Mouse (Mus musculus) megakaryocyte-erythroid progenitor cell, adult 5-6 weeks (primary cell): ENCODE data around the gene T2. TPM values are rescaled to one million over a fixed set of nuclear protein-coding genes. Genes with fewer than 3 reads are reported as not detected.
A peak's percentile ranks its signal among the peaks of the same experiment; 100 is the strongest.

ENCODE experiments used
- ATAC-seq: replicated peaks from 2 replicates; pipeline ENCODE4 v1.8.0; 2016; ENCODE audit warnings: mild to moderate bottlenecking, inconsistent platforms; ENCODE audit not compliant: severe bottlenecking, poor library complexity, low FRiP score, low TSS enrichment
- total RNA-seq, 2 experiments: library from RNA; stranded (forward) in 1 of 2; stranded (reverse) in 1 of 2; fragments of 200-1000, 215-1000 nt in 1 of 2; fragments of >200 nt in 1 of 2; fragmentation: Nextera tagmentation in 1 of 2; gene quantifications; 2 replicates each; pipeline ENCODE4 v1.2.3; 2014 to 2017

Gene T2
- total RNA-seq, 2 experiments from 2014 or later, result not detected

DNA sequence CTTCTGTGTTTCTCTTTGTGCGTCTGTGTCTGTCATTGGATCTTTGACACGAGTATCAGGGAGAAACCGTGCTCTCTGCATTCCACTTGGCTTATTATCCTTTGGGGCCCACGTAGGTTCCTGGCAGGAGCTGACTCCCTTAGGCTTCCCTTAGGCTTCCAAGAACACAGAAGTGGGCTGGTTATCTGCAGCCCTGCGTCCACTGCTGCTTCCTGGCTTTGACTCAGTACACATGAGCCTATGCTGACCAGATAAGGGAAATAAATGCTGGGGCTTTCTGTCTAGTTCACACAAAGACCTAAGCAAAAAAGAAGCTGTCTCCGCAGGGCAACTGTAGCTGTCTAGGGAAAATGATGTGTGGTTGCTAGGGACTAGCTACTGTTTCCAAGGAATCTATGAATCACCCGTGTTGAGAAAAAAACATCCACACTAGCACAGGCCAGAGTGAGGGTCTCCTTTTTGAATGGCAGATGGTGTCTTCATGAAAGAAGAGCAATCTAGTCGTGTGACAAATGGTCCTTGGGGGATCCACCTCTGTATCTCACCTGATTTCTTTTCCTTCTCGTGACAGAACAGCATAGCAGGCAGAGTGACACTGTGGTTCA, 101.2 kb downstream of the T2 start:
- ATAC-seq, result no peak

DNA sequence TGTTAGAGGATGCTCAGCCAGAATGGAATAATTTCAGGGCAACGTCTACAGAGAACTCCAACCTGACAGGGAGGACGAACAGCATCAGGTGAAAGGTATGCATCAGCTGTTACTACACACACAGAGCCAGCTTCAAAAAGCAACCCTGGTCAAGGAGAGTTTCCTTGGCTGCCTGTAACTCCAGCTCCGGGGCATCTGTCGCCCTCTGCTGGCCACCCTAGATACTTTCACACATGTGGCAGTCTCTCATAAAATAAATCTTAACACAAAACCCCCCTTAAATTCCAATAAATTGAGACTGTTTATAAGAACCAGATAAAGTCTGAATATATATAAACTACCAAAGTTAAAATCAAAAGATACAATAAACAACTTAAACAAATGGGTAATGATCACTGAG, 105.8 kb downstream of the T2 start:
- ATAC-seq, result 0 out of 2 replicates have a peak, but pooled peaks have one; percentile 51

DNA sequence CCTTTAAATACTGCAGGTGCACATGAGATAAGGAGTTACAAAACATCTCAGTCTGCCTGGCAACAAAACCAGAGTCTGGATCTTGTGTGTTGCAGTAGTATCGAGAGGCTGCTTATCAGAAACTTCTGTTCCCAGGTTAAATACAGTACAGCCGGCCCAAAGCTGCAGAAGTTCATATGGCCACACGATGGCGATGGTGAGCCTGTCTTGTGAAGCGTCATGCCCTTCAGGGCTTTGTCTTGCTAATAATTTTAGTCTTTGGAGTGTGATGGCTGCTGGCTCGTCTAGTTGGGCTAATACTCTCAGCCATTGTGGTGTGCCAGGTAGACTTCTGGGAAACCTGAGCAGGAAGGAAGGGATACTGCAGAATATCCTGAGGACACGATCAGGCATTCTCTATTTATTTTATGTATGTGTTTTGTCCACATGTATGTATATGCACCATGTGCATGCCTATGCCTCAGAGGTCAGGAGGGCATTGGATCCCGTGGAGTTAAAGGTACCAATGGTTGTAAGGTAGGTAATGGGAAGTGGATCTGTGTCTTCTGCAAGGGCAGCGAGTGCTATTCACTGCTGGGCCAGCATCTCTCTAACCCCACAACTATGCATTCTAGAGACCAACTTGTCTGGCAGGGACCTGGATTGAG, 107.8 kb downstream of the T2 start:
- ATAC-seq, result peak; percentile 89

- ATAC-seq, result no peak
Measured at GRCm38 (mm10) chr17:8467771-8468170, 112.0 kb downstream of the T2 start.

GRCm38 (mm10) chr17:8468716-8469344, 113.0 kb downstream of the T2 start:
- peak; percentile 96 for ATAC-seq

Other genes starting within 250 kb of the T2 start
- not detected in 2 replicates for gene Gm49673, start 208.2 kb upstream of the T2 start, total RNA-seq (2014; fragmentation: Nextera tagmentation)
- not detected in 2 replicates for gene Gm49673, start 208.2 kb upstream of the T2 start, total RNA-seq (2017)
- 16.8 and 21.3 TPM in 2 replicates for gene Rnaset2a, start 207.9 kb upstream of the T2 start, total RNA-seq (2014; fragmentation: Nextera tagmentation)
- gene Rnaset2a, start 207.9 kb upstream of the T2 start, total RNA-seq (2017), result 21.0 and 29.7 TPM in 2 replicates
- 26.9 and 46.6 TPM in 2 replicates for gene Fgfr1op, start 190.5 kb upstream of the T2 start, total RNA-seq (2014; fragmentation: Nextera tagmentation)
- gene Fgfr1op, start 190.5 kb upstream of the T2 start, total RNA-seq (2017), result 48.1 and 67.9 TPM in 2 replicates
- not detected in 2 replicates for gene Ccr6, start 119.9 kb upstream of the T2 start, total RNA-seq (2014; fragmentation: Nextera tagmentation)
- gene Ccr6, start 119.9 kb upstream of the T2 start, total RNA-seq (2017), result not detected in 2 replicates
- gene Mpc1, start 73.1 kb upstream of the T2 start, total RNA-seq (2014; fragmentation: Nextera tagmentation), result 123 and 153 TPM in 2 replicates
- 119 and 137 TPM in 2 replicates for gene Mpc1, start 73.1 kb upstream of the T2 start, total RNA-seq (2017)
- 63.1 and 137 TPM in 2 replicates for gene Sft2d1, start 44.9 kb upstream of the T2 start, total RNA-seq (2014; fragmentation: Nextera tagmentation)
- gene Sft2d1, start 44.9 kb upstream of the T2 start, total RNA-seq (2017), result 24.3 and 29.9 TPM in 2 replicates
- 0.15 TPM in 1 of 2 replicates, not detected in the other for gene Prr18, start 18.5 kb upstream of the T2 start, total RNA-seq (2014; fragmentation: Nextera tagmentation)
- not detected in 2 replicates for gene Prr18, start 18.5 kb upstream of the T2 start, total RNA-seq (2017)
- gene T, start 78.4 kb downstream of the T2 start, total RNA-seq (2014; fragmentation: Nextera tagmentation), result not detected in 2 replicates
- gene T, start 78.4 kb downstream of the T2 start, total RNA-seq (2017), result not detected in 2 replicates
- gene Pde10a, start 169.4 kb downstream of the T2 start, total RNA-seq (2014; fragmentation: Nextera tagmentation), result 0.67 and 1.7 TPM in 2 replicates
- 2.7 and 7.8 TPM in 2 replicates for gene Pde10a, start 169.4 kb downstream of the T2 start, total RNA-seq (2017)
- gene Gm17087, start 211.0 kb downstream of the T2 start, total RNA-seq (2014; fragmentation: Nextera tagmentation), result not detected in 2 replicates
- gene Gm17087, start 211.0 kb downstream of the T2 start, total RNA-seq (2017), result not detected in 2 replicates